17 mouse cellular contexts compared by ENCODE assay signal in genomic region chr3:100895500-100895899, GRCm38 (mm10).
"Had no signal": no experiment of that assay in that cellular context is flagged by ENCODE, and none has a peak within 500 bp of the region (broad histone marks: within the 10 kb centered on the region; RNA-seq: fewer than 3 reads in every experiment).

No protein-coding gene starts in this region.

- H3K9me3 ChIP-seq: lung, embryonic 15.5 days; megakaryocyte, embryonic 14.5 days; midbrain, embryonic 13.5 days; midbrain, embryonic 15.5 days; neural tube, embryonic 12.5 days; stomach, embryonic 15.5 days had no signal

- DNase-seq: lung, adult 2 months; lung, postnatal 14 days; lung, postnatal 36 days; right cerebral cortex, postnatal 14 days; thymus, adult 2 months; thymus, postnatal 25 days; thymus, postnatal 4 days had no signal

- H3K27ac ChIP-seq: lung, embryonic 15.5 days; macrophage; midbrain, embryonic 13.5 days; midbrain, embryonic 15.5 days; neural tube, embryonic 12.5 days; stomach, embryonic 15.5 days; stomach, postnatal 0 days had no signal

- H3K36me3 ChIP-seq: lung, embryonic 15.5 days; midbrain, embryonic 13.5 days; midbrain, embryonic 15.5 days; neural tube, embryonic 12.5 days; stomach, embryonic 15.5 days had no signal

- H3K9ac ChIP-seq: lung, embryonic 15.5 days; midbrain, embryonic 13.5 days; midbrain, embryonic 15.5 days; neural tube, embryonic 12.5 days; stomach, embryonic 15.5 days had no signal

- H3K4me1 ChIP-seq: lung, embryonic 15.5 days; megakaryocyte, embryonic 14.5 days; midbrain, embryonic 13.5 days; midbrain, embryonic 15.5 days; neural tube, embryonic 12.5 days; stomach, embryonic 15.5 days had no signal

- H3K4me2 ChIP-seq: lung, embryonic 15.5 days; midbrain, embryonic 11.5 days; midbrain, embryonic 13.5 days; midbrain, embryonic 15.5 days; neural tube, embryonic 12.5 days; stomach, embryonic 15.5 days had no signal

- H3K27me3 ChIP-seq: lung, embryonic 15.5 days; megakaryocyte, embryonic 14.5 days; midbrain, embryonic 13.5 days; midbrain, embryonic 15.5 days; neural tube, embryonic 12.5 days; stomach, embryonic 15.5 days had no signal

- H3K4me3 ChIP-seq: lung, embryonic 15.5 days; megakaryocyte, embryonic 14.5 days; midbrain, embryonic 13.5 days; midbrain, embryonic 15.5 days; neural tube, embryonic 12.5 days; stomach, embryonic 15.5 days had no signal

- ATAC-seq: lung, postnatal 0 days; midbrain, embryonic 13.5 days; midbrain, embryonic 15.5 days had no signal
